Mouse (Mus musculus): ENCODE measurements at regions not wholly inside any gene's neighbourhood (a gene's known extent, or its start where the extent isn't known, plus 50 kb on each side); places are given as distances from the start of the nearest gene placed in this dataset.

GRCm38 (mm10) chr10:117568472-117569300, 60.6 kb upstream of the Cpm start:
- 91% methylated on average over 13 of the region's 13 CpGs for WGBS
- no peak overlapping the region for H3K4me3 ChIP-seq (replicated peaks; ENCODE audit: low read length)
- no peaks in the 10 kb centered on the region for H3K27me3 ChIP-seq (ENCODE audit: control insufficient read depth, insufficient read depth, low read length)
- no peak for DNase-seq (ENCODE audit: low spot score)
- no peaks in the 10 kb centered on the region for H3K9me3 ChIP-seq (ENCODE audit: control insufficient read depth, low read length)
- no peak overlapping the region for H3K27ac ChIP-seq (replicated peaks; ENCODE audit: low read depth, low read length)
- no peak for ATAC-seq (ENCODE audit: low FRiP score, low read depth)
- no peaks in the 10 kb centered on the region for H3K36me3 ChIP-seq (ENCODE audit: control insufficient read depth, insufficient read depth, low read length)
- peaks cover 8% of the 10 kb centered on the region; the same call in 1 of the 2 replicates for H3K4me1 ChIP-seq (ENCODE audit: control insufficient read depth, insufficient read depth, low read length)
- no peak overlapping the region for H3K9ac ChIP-seq (ENCODE audit: low read depth, low read length, severe bottlenecking)
- H3K4me2 ChIP-seq (replicated peaks; ENCODE audit: low read depth, low read length, severe bottlenecking) = no peak overlapping the region
- TF ChIP-seq POLR2A (IDR thresholded peaks at IDR 0.05; ENCODE audit: borderline replicate concordance, extremely low read depth, insufficient read depth, insufficient read length) = no peak

DNA sequence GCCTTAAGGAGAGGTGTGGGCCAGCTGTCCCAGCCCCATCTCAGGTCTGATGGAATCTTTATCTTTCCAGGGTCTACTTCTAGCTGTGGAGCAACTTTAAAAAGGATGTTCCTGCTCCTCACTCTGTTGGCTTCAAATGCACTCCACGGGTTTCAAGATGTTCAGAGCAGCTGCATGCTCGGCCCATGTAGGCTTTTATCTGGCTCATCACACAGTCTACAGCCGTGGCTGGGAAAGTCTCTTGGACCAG, 61.2 kb upstream of the Cpm start:
- WGBS = 79% methylated on average over 3 of the region's 3 CpGs
- Histone ChIP-seq H3K36me3 (ENCODE audit: control insufficient read depth, insufficient read depth, low read length) (no peaks in the 10 kb centered on the region), H3K9ac (ENCODE audit: low read depth, low read length, severe bottlenecking) (no peak overlapping the region), H3K4me3 (replicated peaks; ENCODE audit: low read length) (no peak overlapping the region), H3K4me2 (replicated peaks; ENCODE audit: low read depth, low read length, severe bottlenecking) (no peak overlapping the region), H3K9me3 (ENCODE audit: control insufficient read depth, low read length) (no peaks in the 10 kb centered on the region), H3K27me3 (ENCODE audit: control insufficient read depth, insufficient read depth, low read length) (no peaks in the 10 kb centered on the region), H3K27ac (replicated peaks; ENCODE audit: low read depth, low read length) (no peak overlapping the region), H3K4me1 (ENCODE audit: control insufficient read depth, insufficient read depth, low read length) (peaks cover 8% of the 10 kb centered on the region; the same call in 1 of the 2 replicates)
- DNase-seq (ENCODE audit: low spot score) (no peak), ATAC-seq (ENCODE audit: low FRiP score, low read depth) (no peak)
- no peak for TF ChIP-seq POLR2A (IDR thresholded peaks at IDR 0.05; ENCODE audit: borderline replicate concordance, extremely low read depth, insufficient read depth, insufficient read length)

DNA sequence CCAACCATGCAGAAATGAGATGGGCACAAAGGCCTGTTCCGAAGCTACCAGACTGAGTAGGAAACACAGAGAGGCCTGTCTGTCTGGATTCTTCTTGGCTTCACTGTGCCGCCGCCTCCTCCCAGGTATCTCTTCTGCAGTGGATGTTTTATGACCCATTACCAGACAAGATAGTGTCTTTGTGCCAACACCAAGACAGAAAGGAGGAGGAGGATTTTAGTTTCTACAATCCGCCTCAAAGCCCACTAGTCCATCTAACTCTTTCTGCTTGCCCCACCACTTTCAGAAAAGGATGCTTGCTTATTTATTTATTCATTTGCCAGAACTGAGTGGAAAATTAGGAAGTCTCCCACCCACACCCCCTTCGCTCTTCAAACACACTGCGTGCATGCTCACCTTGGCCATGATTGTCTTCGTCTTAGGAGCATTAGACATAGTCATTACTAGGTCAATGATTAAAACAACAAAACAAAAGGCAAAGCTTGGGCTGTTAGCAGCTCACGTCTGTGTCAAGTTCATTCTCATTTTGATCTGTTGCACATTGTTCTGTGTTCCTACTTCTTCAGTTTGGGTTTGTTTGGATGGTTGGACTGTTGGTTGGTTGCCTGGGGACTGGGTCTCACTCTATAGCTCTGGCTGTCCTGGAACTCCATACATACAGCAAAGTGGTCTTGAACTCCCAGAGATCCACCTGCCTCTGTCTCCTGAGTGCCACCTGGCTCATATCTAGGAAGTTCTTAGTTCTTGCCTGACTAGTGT, 61.7 kb upstream of the Cpm start:
- no peak for DNase-seq (ENCODE audit: low spot score)
- H3K9me3 ChIP-seq (ENCODE audit: control insufficient read depth, low read length) = no peaks in the 10 kb centered on the region
- no peak overlapping the region for H3K4me3 ChIP-seq (replicated peaks; ENCODE audit: low read length)
- 98% methylated on average over 8 of the region's 8 CpGs for WGBS
- peaks cover 8% of the 10 kb centered on the region; the same call in 1 of the 2 replicates for H3K4me1 ChIP-seq (ENCODE audit: control insufficient read depth, insufficient read depth, low read length)
- no peak overlapping the region for H3K9ac ChIP-seq (ENCODE audit: low read depth, low read length, severe bottlenecking)
- TF ChIP-seq POLR2A (IDR thresholded peaks at IDR 0.05; ENCODE audit: borderline replicate concordance, extremely low read depth, insufficient read depth, insufficient read length) = no peak
- H3K4me2 ChIP-seq (replicated peaks; ENCODE audit: low read depth, low read length, severe bottlenecking) = no peak overlapping the region
- no peak for ATAC-seq (ENCODE audit: low FRiP score, low read depth)
- no peaks in the 10 kb centered on the region for H3K36me3 ChIP-seq (ENCODE audit: control insufficient read depth, insufficient read depth, low read length)
- no peaks in the 10 kb centered on the region for H3K27me3 ChIP-seq (ENCODE audit: control insufficient read depth, insufficient read depth, low read length)
- H3K27ac ChIP-seq (replicated peaks; ENCODE audit: low read depth, low read length) = no peak overlapping the region

DNA sequence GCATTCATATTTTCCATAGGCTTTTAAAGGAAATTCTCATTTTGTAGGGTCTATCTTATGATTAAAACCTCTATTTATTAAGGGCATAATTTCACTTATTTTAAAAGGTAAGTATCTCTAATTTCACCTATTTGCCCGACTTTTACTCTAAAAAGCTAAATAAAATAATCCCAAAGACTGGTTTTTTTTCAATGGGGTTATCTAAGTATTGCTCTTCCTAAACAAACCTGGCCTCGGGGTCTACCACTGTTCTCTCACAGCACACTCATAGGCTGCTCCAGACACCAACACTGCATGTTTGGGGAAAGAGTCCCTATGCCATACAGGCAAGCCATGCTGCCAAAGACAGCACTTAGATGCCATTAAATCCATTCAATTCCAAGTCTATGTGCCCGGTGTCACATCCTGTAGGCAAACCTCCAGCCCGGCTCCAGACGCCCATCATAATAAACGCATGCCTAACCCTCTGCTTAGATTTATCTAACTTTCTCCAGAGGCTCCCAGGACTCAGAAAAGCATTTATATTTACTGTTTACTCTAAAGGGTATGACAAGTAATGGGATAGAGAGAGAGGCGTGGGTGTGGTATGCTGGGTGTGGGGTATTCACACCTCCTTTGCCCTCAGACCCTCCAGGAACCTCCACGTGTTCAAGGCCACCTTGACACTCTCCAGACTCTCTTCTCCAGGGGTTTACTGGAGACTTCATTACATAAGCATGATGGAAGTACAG, 62.5 kb upstream of the Cpm start:
- peaks cover 4% of the 10 kb centered on the region; the same call in 1 of the 2 replicates for H3K4me1 ChIP-seq (ENCODE audit: control insufficient read depth, insufficient read depth, low read length)

DNA sequence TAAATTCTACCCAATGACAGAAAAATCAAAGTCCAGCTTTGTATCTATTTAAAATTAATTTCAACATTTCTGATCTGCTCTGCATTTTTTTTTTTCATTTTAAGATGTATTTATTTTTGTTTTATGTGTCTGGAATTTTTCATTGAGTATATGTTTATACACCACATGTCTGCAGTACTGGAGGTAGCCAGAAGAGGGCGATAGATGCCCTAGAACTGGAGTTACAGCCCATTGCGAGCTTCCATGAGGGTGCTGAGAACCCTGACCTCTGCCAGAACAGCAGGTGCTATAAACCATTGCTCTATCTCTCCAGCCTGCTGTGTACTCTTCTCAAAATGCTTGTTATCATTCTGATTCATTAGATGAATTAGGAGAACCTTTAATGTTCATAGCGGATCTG, 63.1 kb upstream of the Cpm start:
- ATAC-seq (ENCODE audit: low FRiP score, low read depth) (no peak), DNase-seq (ENCODE audit: low spot score) (no peak)
- Histone ChIP-seq H3K4me3 (replicated peaks; ENCODE audit: low read length) (no peak overlapping the region), H3K9me3 (ENCODE audit: control insufficient read depth, low read length) (no peaks in the 10 kb centered on the region), H3K27ac (replicated peaks; ENCODE audit: low read depth, low read length) (no peak overlapping the region), H3K4me1 (ENCODE audit: control insufficient read depth, insufficient read depth, low read length) (peaks cover 2% of the 10 kb centered on the region; the same call in 1 of the 2 replicates), H3K9ac (ENCODE audit: low read depth, low read length, severe bottlenecking) (no peak overlapping the region), H3K36me3 (ENCODE audit: control insufficient read depth, insufficient read depth, low read length) (no peaks in the 10 kb centered on the region), H3K4me2 (replicated peaks; ENCODE audit: low read depth, low read length, severe bottlenecking) (no peak overlapping the region), H3K27me3 (ENCODE audit: control insufficient read depth, insufficient read depth, low read length) (no peaks in the 10 kb centered on the region)
- no peak for TF ChIP-seq POLR2A (IDR thresholded peaks at IDR 0.05; ENCODE audit: borderline replicate concordance, extremely low read depth, insufficient read depth, insufficient read length)
- 87% methylated on average over 3 of the region's 3 CpGs for WGBS

More for the DNA sequence above, 62.5 kb upstream of the Cpm start:
- Histone ChIP-seq H3K4me2 (replicated peaks; ENCODE audit: low read depth, low read length, severe bottlenecking) (no peak overlapping the region), H3K27me3 (ENCODE audit: control insufficient read depth, insufficient read depth, low read length) (no peaks in the 10 kb centered on the region), H3K27ac (replicated peaks; ENCODE audit: low read depth, low read length) (no peak overlapping the region), H3K9me3 (ENCODE audit: control insufficient read depth, low read length) (no peaks in the 10 kb centered on the region), H3K4me3 (replicated peaks; ENCODE audit: low read length) (no peak overlapping the region), H3K36me3 (ENCODE audit: control insufficient read depth, insufficient read depth, low read length) (no peaks in the 10 kb centered on the region), H3K9ac (ENCODE audit: low read depth, low read length, severe bottlenecking) (no peak overlapping the region)
- DNase-seq (ENCODE audit: low spot score) = no peak
- ATAC-seq (ENCODE audit: low FRiP score, low read depth) = no peak
- TF ChIP-seq POLR2A (IDR thresholded peaks at IDR 0.05; ENCODE audit: borderline replicate concordance, extremely low read depth, insufficient read depth, insufficient read length) = no peak
- WGBS = 89% methylated on average over 8 of the region's 8 CpGs

Measured in limb, embryonic 14.5 days (tissue).